Mouse (Mus musculus) olfactory bulb, adult 2 months (tissue): Measurements from ENCODE around the gene 4930544D05Rik.

ENCODE experiments used
- CTCF ChIP-seq: fragments of 200-500 bp; IDR thresholded peaks from 2 replicates; pipeline ENCODE4 v1.5.1; 2012; ENCODE audit warnings: low read depth, mild to moderate bottlenecking, low read length, moderate library complexity; ENCODE audit not compliant: insufficient read depth
- POLR2A ChIP-seq: fragments of 200-500 bp; IDR thresholded peaks from 2 replicates; pipeline ENCODE4 v1.6.1; 2012; ENCODE audit warnings: mild to moderate bottlenecking, low read depth, low read length, moderate library complexity; ENCODE audit not compliant: insufficient read depth

- TF ChIP-seq POLR2A (no peak), CTCF (no peak)
These were observed 25.6 kb downstream of the 4930544D05Rik start for GRCm38 (mm10) chr11:70641241-70641640.
